ENCODE assay signal across 27 mouse cellular contexts in genomic region chr8:113117241-113117640, GRCm38 (mm10).
DNase-seq lines count a peak whose midpoint lies in the region; ATAC-seq lines count a peak whose summit lies in the region.
"Had no signal": no experiment of that assay in that cellular context is flagged by ENCODE, and none has a peak within 500 bp of the region (broad histone marks: within the 10 kb centered on the region; RNA-seq: fewer than 3 reads in every experiment).

No protein-coding gene starts in this region.

- no peaks in the 10 kb centered on the region for H3K9me3 ChIP-seq in kidney, embryonic 15.5 days (replicated peaks)
- H3K9me3 ChIP-seq: embryonic facial prominence, embryonic 10.5 days; embryonic facial prominence, embryonic 13.5 days; forebrain, embryonic 13.5 days; heart, embryonic 10.5 days; heart, embryonic 13.5 days had no signal

- H3K4me3 ChIP-seq in kidney, embryonic 15.5 days (replicated peaks): no peak overlapping the region
- H3K4me3 ChIP-seq: embryonic facial prominence, embryonic 10.5 days; embryonic facial prominence, embryonic 13.5 days; erythroblast, embryonic 14.5 days; forebrain, embryonic 13.5 days; heart, adult 2 months; heart, embryonic 10.5 days; heart, embryonic 13.5 days had no signal

- H3K9ac ChIP-seq in kidney, embryonic 15.5 days: no peak overlapping the region
- H3K9ac ChIP-seq: embryonic facial prominence, embryonic 13.5 days; forebrain, embryonic 13.5 days; heart, embryonic 13.5 days; hindbrain, embryonic 14.5 days had no signal

- peaks cover 4% of the 10 kb centered on the region; the same call in 1 of the 2 replicates for H3K4me1 ChIP-seq in kidney, embryonic 15.5 days
- H3K4me1 ChIP-seq: embryonic facial prominence, embryonic 10.5 days; embryonic facial prominence, embryonic 13.5 days; forebrain, embryonic 13.5 days; heart, embryonic 10.5 days; heart, embryonic 13.5 days had no signal

- DNase-seq in kidney, adult 11 months: peak; percentile 66
- DNase-seq in kidney, postnatal 10 days: no peak
- DNase-seq in kidney, adult 8-10 months: peak; percentile 45 to 67
- peak; percentile 38 to 70 for DNase-seq in kidney, postnatal 36 days
- DNase-seq in thymus, postnatal 4 days: no peak
- DNase-seq: adrenal gland, adult 8-10 months; adrenal gland, postnatal 25 days; cerebellum, adult 11-12 months; cerebellum, adult 8-10 months; cerebellum, postnatal 10 days; cerebellum, postnatal 36 days; embryo, embryonic 11 days; gastrocnemius, postnatal 10 days; gastrocnemius, postnatal 36 days; heart, adult 2 months; heart, postnatal 14 days; heart, postnatal 4 days had no signal

- 69% methylated on average over 9 of the region's 9 CpGs for WGBS in kidney, embryonic 15.5 days

- no peak overlapping the region for H3K27ac ChIP-seq in kidney, embryonic 15.5 days
- H3K27ac ChIP-seq: embryonic facial prominence, embryonic 10.5 days; embryonic facial prominence, embryonic 13.5 days; forebrain, embryonic 13.5 days; heart, adult 2 months; heart, embryonic 10.5 days; heart, embryonic 13.5 days; hindbrain, embryonic 14.5 days had no signal

- no peak overlapping the region for H3K4me2 ChIP-seq in kidney, embryonic 15.5 days
- H3K4me2 ChIP-seq: embryonic facial prominence, embryonic 13.5 days; forebrain, embryonic 13.5 days; heart, embryonic 13.5 days; hindbrain, embryonic 14.5 days had no signal

- H3K27me3 ChIP-seq in kidney, embryonic 15.5 days: no peaks in the 10 kb centered on the region
- H3K27me3 ChIP-seq: embryonic facial prominence, embryonic 13.5 days; forebrain, embryonic 13.5 days; heart, embryonic 13.5 days had no signal

- no peaks in the 10 kb centered on the region for H3K36me3 ChIP-seq in kidney, embryonic 15.5 days
- H3K36me3 ChIP-seq: embryonic facial prominence, embryonic 10.5 days; embryonic facial prominence, embryonic 13.5 days; heart, embryonic 10.5 days; heart, embryonic 13.5 days had no signal

- ATAC-seq in kidney, embryonic 15.5 days (replicated peaks; ENCODE audit: low FRiP score): no peak
- ATAC-seq: activated CD4-positive, CD25-positive, alpha-beta regulatory T cell, adult 4 months; forebrain, embryonic 13.5 days; forebrain, embryonic 16.5 days had no signal

Comparison
In these comparisons a context has a peak if more than half of its experiments do, and no peak if none do; other contexts are left out.
1. DNase-seq: peak in kidney, adult 11 months (single experiment), kidney, adult 8-10 months (2 of 2) and kidney, postnatal 36 days (2 of 2); none in kidney, postnatal 10 days (single experiment) and thymus, postnatal 4 days (single experiment).